Mouse (Mus musculus): ENCODE results near the gene Crip1.

- TF ChIP-seq CTCF (IDR thresholded peaks at IDR 0.05; ENCODE audit: borderline replicate concordance, insufficient read depth, low read depth, low read length) (no peak), POLR2A (IDR thresholded peaks at IDR 0.05; ENCODE audit: borderline replicate concordance, insufficient read depth, low read length) (no peak)
These were observed 3.0 kb upstream of the Crip1 start for GRCm38 (mm10) chr12:113143164-113143563.
